ENCODE assay signal across 10 mouse cellular contexts in genomic region chrX:56649549-56650354, GRCm38 (mm10). TPM values are rescaled to one million over a fixed set of nuclear protein-coding genes. Genes with fewer than 3 reads are reported as not detected.
DNase-seq lines count a peak whose midpoint lies in the region; ATAC-seq lines count a peak whose summit lies in the region.
"Had no signal": no experiment of that assay in that cellular context is flagged by ENCODE, and none has a peak within 500 bp of the region (broad histone marks: within the 10 kb centered on the region; RNA-seq: fewer than 3 reads in every experiment).

No protein-coding gene starts in this region.

- H3K9me3 ChIP-seq in forebrain, embryonic 13.5 days (replicated peaks), result no peaks in the 10 kb centered on the region
- H3K9me3 ChIP-seq in forebrain, embryonic 10.5 days, result no peaks in the 10 kb centered on the region
- H3K9me3 ChIP-seq in lung, embryonic 16.5 days (ENCODE audit: control insufficient read depth, low read length), result no peaks in the 10 kb centered on the region
- H3K9me3 ChIP-seq in forebrain, embryonic 15.5 days, result no peaks in the 10 kb centered on the region
- H3K9me3 ChIP-seq: embryonic facial prominence, embryonic 15.5 days; liver, embryonic 15.5 days had no signal

- H3K4me2 ChIP-seq in forebrain, embryonic 13.5 days, result no peak overlapping the region
- no peak overlapping the region for H3K4me2 ChIP-seq in lung, embryonic 16.5 days (ENCODE audit: low read depth, low read length)
- no peak overlapping the region for H3K4me2 ChIP-seq in forebrain, embryonic 15.5 days (replicated peaks)
- H3K4me2 ChIP-seq: embryonic facial prominence, embryonic 15.5 days; liver, embryonic 15.5 days had no signal

- no peak overlapping the region for H3K4me3 ChIP-seq in forebrain, embryonic 13.5 days
- H3K4me3 ChIP-seq in forebrain, embryonic 10.5 days, result no peak overlapping the region
- H3K4me3 ChIP-seq in lung, embryonic 16.5 days (ENCODE audit: low read length), result no peak overlapping the region
- H3K4me3 ChIP-seq in forebrain, embryonic 15.5 days, result no peak overlapping the region
- H3K4me3 ChIP-seq: embryonic facial prominence, embryonic 15.5 days; liver, embryonic 15.5 days had no signal

- no peaks in the 10 kb centered on the region for H3K27me3 ChIP-seq in forebrain, embryonic 13.5 days
- no peaks in the 10 kb centered on the region for H3K27me3 ChIP-seq in forebrain, embryonic 10.5 days (ENCODE audit: poor library complexity, severe bottlenecking)
- H3K27me3 ChIP-seq in lung, embryonic 16.5 days (ENCODE audit: control insufficient read depth, insufficient read depth, low read depth, low read length), result no peaks in the 10 kb centered on the region
- no peaks in the 10 kb centered on the region for H3K27me3 ChIP-seq in forebrain, embryonic 15.5 days
- H3K27me3 ChIP-seq in splenic B cell, adult 2 months (ENCODE audit: control insufficient read depth, insufficient read depth, low read length, poor library complexity, severe bottlenecking), result no peaks in the 10 kb centered on the region
- H3K27me3 ChIP-seq: embryonic facial prominence, embryonic 15.5 days; liver, embryonic 15.5 days had no signal

- no peaks in the 10 kb centered on the region for H3K36me3 ChIP-seq in forebrain, embryonic 13.5 days (ENCODE audit: poor library complexity, severe bottlenecking)
- H3K36me3 ChIP-seq in forebrain, embryonic 10.5 days (replicated peaks), result no peaks in the 10 kb centered on the region
- H3K36me3 ChIP-seq in lung, embryonic 16.5 days (ENCODE audit: control insufficient read depth, insufficient read depth, low read length), result no peaks in the 10 kb centered on the region
- no peaks in the 10 kb centered on the region for H3K36me3 ChIP-seq in forebrain, embryonic 15.5 days
- H3K36me3 ChIP-seq in splenic B cell, adult 2 months (ENCODE audit: control insufficient read depth, insufficient read depth, low read length, poor library complexity, severe bottlenecking), result no peaks in the 10 kb centered on the region
- H3K36me3 ChIP-seq: embryonic facial prominence, embryonic 15.5 days; liver, embryonic 15.5 days had no signal

- H3K4me1 ChIP-seq in forebrain, embryonic 13.5 days, result no peaks in the 10 kb centered on the region
- no peaks in the 10 kb centered on the region for H3K4me1 ChIP-seq in forebrain, embryonic 10.5 days
- no peaks in the 10 kb centered on the region; the same call in 1 of the 2 replicates for H3K4me1 ChIP-seq in lung, embryonic 16.5 days (replicated peaks; ENCODE audit: control insufficient read depth, insufficient read depth, low read length)
- H3K4me1 ChIP-seq in forebrain, embryonic 15.5 days, result no peaks in the 10 kb centered on the region
- H3K4me1 ChIP-seq: embryonic facial prominence, embryonic 15.5 days; liver, embryonic 15.5 days had no signal

- no peak overlapping the region for H3K9ac ChIP-seq in forebrain, embryonic 13.5 days
- H3K9ac ChIP-seq in lung, embryonic 16.5 days (ENCODE audit: low read length), result no peak overlapping the region
- H3K9ac ChIP-seq in forebrain, embryonic 15.5 days (replicated peaks), result no peak overlapping the region
- H3K9ac ChIP-seq: embryonic facial prominence, embryonic 15.5 days; liver, embryonic 15.5 days had no signal

- ATAC-seq in forebrain, embryonic 13.5 days, result peak; percentile 57; the same call in 1 of the 2 replicates
- ATAC-seq in lung, embryonic 16.5 days (ENCODE audit: low read depth), result 0 out of 2 replicates have a peak, but pooled peaks have one; percentile 11
- peak; percentile 35 for ATAC-seq in forebrain, embryonic 15.5 days (replicated peaks)

- DNase-seq in forebrain, embryonic 10.5 days (ENCODE audit: extremely low spot score, low spot score), result no peak
- no peak for DNase-seq in lung, postnatal 4 days
- DNase-seq in splenic B cell, adult 2 months (ENCODE audit: low read depth, low spot score), result peak; percentile 15
- DNase-seq in thymus, postnatal 0 days (ENCODE audit: low spot score), result no peak
- no peak for DNase-seq in heart, adult 9 months (ENCODE audit: low spot score in 2 of 2)

- no peak overlapping the region for H3K27ac ChIP-seq in forebrain, embryonic 13.5 days
- no peak overlapping the region for H3K27ac ChIP-seq in forebrain, embryonic 10.5 days
- H3K27ac ChIP-seq in lung, embryonic 16.5 days (ENCODE audit: low read length), result no peak overlapping the region
- H3K27ac ChIP-seq in forebrain, embryonic 15.5 days (replicated peaks), result no peak overlapping the region
- H3K27ac ChIP-seq: embryonic facial prominence, embryonic 15.5 days; liver, embryonic 15.5 days had no signal

- 30% methylated on average over 7 of the region's 7 CpGs for WGBS in forebrain, embryonic 13.5 days
- 49% methylated on average over 7 of the region's 7 CpGs for WGBS in forebrain, embryonic 10.5 days
- WGBS in lung, embryonic 16.5 days, result 66% methylated on average over 7 of the region's 7 CpGs
- 35% methylated on average over 7 of the region's 7 CpGs for WGBS in forebrain, embryonic 15.5 days

RNA-seq across cellular contexts. Expression of gene Slc9a6, which starts 40.2 kb away (rescaled TPM):
- polyA plus RNA-seq in forebrain, embryonic 13.5 days (2015; fragmentation: Nextera tagmentation; extraction: Ambion mirVana), result 25.0 and 32.5 TPM in 2 replicates
- 9.3 and 10.2 TPM in 2 replicates for polyA plus RNA-seq in forebrain, embryonic 10.5 days (2016; fragmentation: Nextera tagmentation; extraction: Ambion mirVana)
- 11.7 and 13.0 TPM in 2 replicates for polyA plus RNA-seq in lung, embryonic 16.5 days (2015; fragmentation: Nextera tagmentation; extraction: Ambion mirVana)
- polyA plus RNA-seq in forebrain, embryonic 15.5 days (2015; fragmentation: Nextera tagmentation; extraction: Ambion mirVana), result 43.3 and 46.0 TPM in 2 replicates
- polyA plus RNA-seq in thymus, postnatal 0 days (2015; fragmentation: Nextera tagmentation; extraction: Ambion mirVana), result 6.7 and 7.6 TPM in 2 replicates

RNA-seq across cellular contexts. Expression of gene Mmgt1, which starts 51.9 kb away (rescaled TPM):
- 48.7 and 53.1 TPM in 2 replicates for polyA plus RNA-seq in forebrain, embryonic 13.5 days (2015; fragmentation: Nextera tagmentation; extraction: Ambion mirVana)
- 42.7 and 42.8 TPM in 2 replicates for polyA plus RNA-seq in forebrain, embryonic 10.5 days (2016; fragmentation: Nextera tagmentation; extraction: Ambion mirVana)
- polyA plus RNA-seq in lung, embryonic 16.5 days (2015; fragmentation: Nextera tagmentation; extraction: Ambion mirVana), result 23.1 and 27.6 TPM in 2 replicates
- 49.9 and 52.2 TPM in 2 replicates for polyA plus RNA-seq in forebrain, embryonic 15.5 days (2015; fragmentation: Nextera tagmentation; extraction: Ambion mirVana)
- 15.2 and 17.2 TPM in 2 replicates for polyA plus RNA-seq in thymus, postnatal 0 days (2015; fragmentation: Nextera tagmentation; extraction: Ambion mirVana)
